Comparison of ENCODE assay signal across 8 mouse cellular contexts in genomic region chr16:26049393-26050087, GRCm38 (mm10). TPM values are rescaled to one million over a fixed set of nuclear protein-coding genes. Genes with fewer than 3 reads are reported as not detected.
DNase-seq lines count a peak whose midpoint lies in the region.

No protein-coding gene starts in this region.

- intact Hi-C loops in left cerebral cortex, postnatal 4 days (cut with DNase I), result no loop called here

- DNase-seq in adrenal gland, adult (ENCODE audit: inconsistent age in 2 of 2, low spot score in 1 of 2), result peak; percentile 27 to 51
- DNase-seq in adrenal gland, adult 2 months, result no peak
- peak; percentile 22 to 58 for DNase-seq in urinary bladder, postnatal 4 days (ENCODE audit: low spot score in 2 of 2)
- no peak for DNase-seq in urinary bladder, postnatal 25 days (ENCODE audit: low spot score)
- DNase-seq in kidney, postnatal 14 days, result peak; percentile 82
- DNase-seq in cerebellum, adult 8-10 months, result no peak
- no peak for DNase-seq in frontal cortex, postnatal 25 days (ENCODE audit: low spot score in 2 of 2)
- no peak for DNase-seq in left cerebral cortex, postnatal 4 days

RNA-seq across cellular contexts. Expression of gene P3h2, which starts 56.0 kb away (rescaled TPM):
- 1 to 10 TPM; 9.3 to 10.0 TPM for total RNA-seq in adrenal gland, adult 2 months (2021)
- 3.2 and 4.1 TPM in 2 replicates for polyA plus RNA-seq in adrenal gland, adult 2 months (2012; rRNA removed)
- total RNA-seq in left cerebral cortex, postnatal 4 days (2021), result 1 to 10 TPM; 1.8 to 2.5 TPM

Comparison
In these comparisons a context has a peak if more than half of its experiments do, and no peak if none do; other contexts are left out.
1. DNase-seq: peak in adrenal gland, adult (2 of 2), urinary bladder, postnatal 4 days (2 of 2) and kidney, postnatal 14 days (single experiment); none in adrenal gland, adult 2 months (single experiment), urinary bladder, postnatal 25 days (single experiment), cerebellum, adult 8-10 months (single experiment), frontal cortex, postnatal 25 days (0 of 2) and left cerebral cortex, postnatal 4 days (single experiment).